Mouse (Mus musculus): ENCODE measurements around the gene Rpl41. TPM values are rescaled to one million over a fixed set of nuclear protein-coding genes. Genes with fewer than 3 reads are reported as not detected.

Gene Rpl41
- polyA plus RNA-seq, 1 experiment: 10,817 TPM

GRCm38 (mm10) chr10:128526366-128527356, 22.4 kb downstream of the Rpl41 start:
- H3K4me3 ChIP-seq (replicated peaks): peak overlapping the region; percentile 96
- peaks cover 1% of the 10 kb centered on the region for H3K27me3 ChIP-seq (replicated peaks)
- peaks cover 47% of the 10 kb centered on the region for H3K4me1 ChIP-seq
- peaks cover 16% of the 10 kb centered on the region for H3K36me3 ChIP-seq (replicated peaks; ENCODE audit: low read length)
- TF ChIP-seq GATA1 (IDR thresholded peaks at IDR 0.05; ENCODE audit: borderline replicate concordance, low read length) (no peak), FLI1 (IDR thresholded peaks at IDR 0.05; ENCODE audit: low read length) (no peak)
- H3K9me3 ChIP-seq: no peaks in the 10 kb centered on the region

GRCm38 (mm10) chr10:128525671-128526308, 23.3 kb downstream of the Rpl41 start, which contains the start of gene Esyt1:
Gene Esyt1, minus strand, starts transcription at chr10:128525871.
- Histone ChIP-seq H3K4me1 (peaks cover 42% of the 10 kb centered on the region), H3K27me3 (replicated peaks) (peaks cover 1% of the 10 kb centered on the region), H3K9me3 (no peaks in the 10 kb centered on the region), H3K36me3 (replicated peaks; ENCODE audit: low read length) (peaks cover 25% of the 10 kb centered on the region), H3K4me3 (replicated peaks) (peak within 1 kb of the TSS; percentile 96)
- no peak for TF ChIP-seq GATA1 (IDR thresholded peaks at IDR 0.05; ENCODE audit: borderline replicate concordance, low read length)
- TF ChIP-seq FLI1 (IDR thresholded peaks at IDR 0.05; ENCODE audit: low read length): peak; percentile 32; the same call in 1 of the 2 replicates

- peaks cover 1% of the 10 kb centered on the region for H3K27me3 ChIP-seq (replicated peaks)
- TF ChIP-seq FLI1 (IDR thresholded peaks at IDR 0.05; ENCODE audit: low read length) (no peak), GATA1 (IDR thresholded peaks at IDR 0.05; ENCODE audit: borderline replicate concordance, low read length) (no peak)
- peaks cover 45% of the 10 kb centered on the region for H3K4me1 ChIP-seq
- H3K9me3 ChIP-seq: no peaks in the 10 kb centered on the region
- peaks cover 33% of the 10 kb centered on the region for H3K36me3 ChIP-seq (replicated peaks; ENCODE audit: low read length)
- H3K4me3 ChIP-seq (replicated peaks): peak overlapping the region; percentile 96
Observed at GRCm38 (mm10) chr10:128524732-128525662, 24.1 kb downstream of the Rpl41 start.

GRCm38 (mm10) chr10:128524111-128524731, 24.9 kb downstream of the Rpl41 start:
- Histone ChIP-seq H3K27me3 (replicated peaks) (peaks cover 1% of the 10 kb centered on the region), H3K9me3 (no peaks in the 10 kb centered on the region), H3K36me3 (replicated peaks; ENCODE audit: low read length) (peaks cover 41% of the 10 kb centered on the region), H3K4me1 (peaks cover 48% of the 10 kb centered on the region), H3K4me3 (replicated peaks) (peak overlapping the region; percentile 96)
- TF ChIP-seq FLI1 (IDR thresholded peaks at IDR 0.05; ENCODE audit: low read length) (no peak), GATA1 (IDR thresholded peaks at IDR 0.05; ENCODE audit: borderline replicate concordance, low read length) (no peak)

- no peak overlapping the region for H3K4me3 ChIP-seq (replicated peaks)
- H3K27me3 ChIP-seq (replicated peaks): peaks cover 1% of the 10 kb centered on the region
- H3K9me3 ChIP-seq: no peaks in the 10 kb centered on the region
- H3K4me1 ChIP-seq: peaks cover 50% of the 10 kb centered on the region
- TF ChIP-seq FLI1 (IDR thresholded peaks at IDR 0.05; ENCODE audit: low read length): no peak
- TF ChIP-seq GATA1 (IDR thresholded peaks at IDR 0.05; ENCODE audit: borderline replicate concordance, low read length): no peak
- peaks cover 59% of the 10 kb centered on the region for H3K36me3 ChIP-seq (replicated peaks; ENCODE audit: low read length)
Observed at GRCm38 (mm10) chr10:128522351-128522750, 26.8 kb downstream of the Rpl41 start.

- Histone ChIP-seq H3K9me3 (no peaks in the 10 kb centered on the region), H3K4me3 (replicated peaks) (peak overlapping the region; percentile 42), H3K27me3 (replicated peaks) (peaks cover 1% of the 10 kb centered on the region), H3K4me1 (peaks cover 52% of the 10 kb centered on the region), H3K36me3 (replicated peaks; ENCODE audit: low read length) (peaks cover 76% of the 10 kb centered on the region)
- TF ChIP-seq GATA1 (IDR thresholded peaks at IDR 0.05; ENCODE audit: borderline replicate concordance, low read length): no peak
- TF ChIP-seq FLI1 (IDR thresholded peaks at IDR 0.05; ENCODE audit: low read length): no peak
Observed at GRCm38 (mm10) chr10:128520591-128520990, 28.5 kb downstream of the Rpl41 start.

GRCm38 (mm10) chr10:128518833-128519232, 30.3 kb downstream of the Rpl41 start:
- TF ChIP-seq FLI1 (IDR thresholded peaks at IDR 0.05; ENCODE audit: low read length): no peak
- H3K9me3 ChIP-seq: no peaks in the 10 kb centered on the region
- no peak overlapping the region for H3K4me3 ChIP-seq (replicated peaks)
- H3K27me3 ChIP-seq (replicated peaks): peaks cover 1% of the 10 kb centered on the region
- H3K4me1 ChIP-seq: peaks cover 34% of the 10 kb centered on the region
- peaks cover 92% of the 10 kb centered on the region for H3K36me3 ChIP-seq (replicated peaks; ENCODE audit: low read length)

- no peak overlapping the region for H3K4me3 ChIP-seq (replicated peaks)
- peaks cover 30% of the 10 kb centered on the region for H3K4me1 ChIP-seq
- H3K36me3 ChIP-seq (replicated peaks; ENCODE audit: low read length): peaks cover 97% of the 10 kb centered on the region
- H3K27me3 ChIP-seq (replicated peaks): no peaks in the 10 kb centered on the region
- no peaks in the 10 kb centered on the region for H3K9me3 ChIP-seq
- TF ChIP-seq GATA1 (IDR thresholded peaks at IDR 0.05; ENCODE audit: borderline replicate concordance, low read length) (no peak; the same call in 2 of the 3 replicates), FLI1 (IDR thresholded peaks at IDR 0.05; ENCODE audit: low read length) (no peak)
Observed at GRCm38 (mm10) chr10:128516677-128517076, 32.4 kb downstream of the Rpl41 start.

GRCm38 (mm10) chr10:128516029-128516428, 33.1 kb downstream of the Rpl41 start:
- peaks cover 32% of the 10 kb centered on the region for H3K4me1 ChIP-seq
- H3K27me3 ChIP-seq (replicated peaks): no peaks in the 10 kb centered on the region
- H3K4me3 ChIP-seq (replicated peaks): no peak overlapping the region
- H3K9me3 ChIP-seq: no peaks in the 10 kb centered on the region
- no peak for TF ChIP-seq GATA1 (IDR thresholded peaks at IDR 0.05; ENCODE audit: borderline replicate concordance, low read length)
- TF ChIP-seq FLI1 (IDR thresholded peaks at IDR 0.05; ENCODE audit: low read length): no peak
- peaks cover 97% of the 10 kb centered on the region for H3K36me3 ChIP-seq (replicated peaks; ENCODE audit: low read length)
